Mouse (Mus musculus) heart, adult 2 months (tissue): ENCODE measurements around the gene Hist1h4a.

Experiments
- CTCF ChIP-seq: fragments of 200-600 bp; IDR thresholded peaks from 2 replicates; pipeline ENCODE4 v1.8.1; 2022; ENCODE audit warnings: antibody characterized with exemption, mild to moderate bottlenecking, moderate library complexity
- POLR2A ChIP-seq: fragments of 200-500 bp; IDR thresholded peaks from 2 replicates; pipeline ENCODE4 v1.6.1; 2011; ENCODE audit warnings: mild to moderate bottlenecking, low read depth, low read length, control low read depth; ENCODE audit not compliant: insufficient read depth

- TF ChIP-seq CTCF: no peak
- TF ChIP-seq POLR2A: no peak
Observed at GRCm38 (mm10) chr13:23806422-23807052, 45.5 kb upstream of the Hist1h4a start, which contains the start of gene Slc17a2.
